Mouse (Mus musculus): ENCODE results near the gene Lrmda.

Gene Lrmda

GRCm38 (mm10) chr14:22167285-22167684 is 147.8 kb downstream of the Lrmda start:
- no peak for DNase-seq

GRCm38 (mm10) chr14:22168077-22168794 is 148.7 kb downstream of the Lrmda start:
- DNase-seq, result no peak

GRCm38 (mm10) chr14:22168795-22169568 is 149.5 kb downstream of the Lrmda start:
- DNase-seq, result no peak

GRCm38 (mm10) chr14:22174757-22175156 is 155.2 kb downstream of the Lrmda start:
- DNase-seq, result no peak

- DNase-seq, result no peak
Measured at GRCm38 (mm10) chr14:22179761-22180160, 160.2 kb downstream of the Lrmda start.

- DNase-seq, result no peak
Measured at GRCm38 (mm10) chr14:22181508-22181907, 162.0 kb downstream of the Lrmda start.

- DNase-seq, result no peak
Measured at GRCm38 (mm10) chr14:22183195-22183594, 163.7 kb downstream of the Lrmda start.

- DNase-seq, result no peak
Measured at GRCm38 (mm10) chr14:22185452-22185851, 165.9 kb downstream of the Lrmda start.

- DNase-seq, result no peak
Measured at GRCm38 (mm10) chr14:22190111-22190510, 170.6 kb downstream of the Lrmda start.

GRCm38 (mm10) chr14:22192185-22192584 is 172.7 kb downstream of the Lrmda start:
- DNase-seq, result no peak

GRCm38 (mm10) chr14:22198021-22198420 is 178.5 kb downstream of the Lrmda start:
- DNase-seq, result no peak

- no peak for DNase-seq
Measured at GRCm38 (mm10) chr14:22198641-22199425, 179.3 kb downstream of the Lrmda start.

GRCm38 (mm10) chr14:22201667-22202066 is 182.2 kb downstream of the Lrmda start:
- DNase-seq, result no peak

- DNase-seq, result no peak
Measured at GRCm38 (mm10) chr14:22210601-22211000, 191.1 kb downstream of the Lrmda start.

GRCm38 (mm10) chr14:22218183-22218582 is 198.7 kb downstream of the Lrmda start:
- DNase-seq, result no peak

GRCm38 (mm10) chr14:22222038-22222437 is 202.5 kb downstream of the Lrmda start:
- no peak for DNase-seq

- no peak for DNase-seq
Measured at GRCm38 (mm10) chr14:22222574-22222973, 203.1 kb downstream of the Lrmda start.

- DNase-seq, result no peak
Measured at GRCm38 (mm10) chr14:22226205-22226604, 206.7 kb downstream of the Lrmda start.

GRCm38 (mm10) chr14:22228253-22228968 is 208.9 kb downstream of the Lrmda start:
- DNase-seq, result no peak

GRCm38 (mm10) chr14:22240315-22240714 is 220.8 kb downstream of the Lrmda start:
- no peak for DNase-seq

GRCm38 (mm10) chr14:22255458-22255857 is 235.9 kb downstream of the Lrmda start:
- no peak for DNase-seq

- no peak for DNase-seq
Measured at GRCm38 (mm10) chr14:22256274-22256673, 236.8 kb downstream of the Lrmda start.

Data from cerebellum, postnatal 25 days (tissue).